8 mouse cellular contexts compared by ENCODE assay signal in genomic region chr6:116010541-116010940, GRCm38 (mm10). TPM values are rescaled to one million over a fixed set of nuclear protein-coding genes. Genes with fewer than 3 reads are reported as not detected.
DNase-seq lines count a peak whose midpoint lies in the region; ATAC-seq and TF ChIP-seq lines count a peak whose summit lies in the region.

No protein-coding gene starts in this region.

- no peak overlapping the region for H3K4me3 ChIP-seq in E14TG2a.4 (replicated peaks; ENCODE audit: low read length)
- no peak overlapping the region for H3K4me3 ChIP-seq in embryonic facial prominence, embryonic 11.5 days (ENCODE audit: low read depth, low read length)
- no peak overlapping the region for H3K4me3 ChIP-seq in lung, postnatal 0 days (ENCODE audit: low read depth, low read length)

- WGBS in embryonic facial prominence, embryonic 11.5 days, result 4% methylated on average over 6 of the region's 6 CpGs
- 1% methylated on average over 6 of the region's 6 CpGs for WGBS in lung, postnatal 0 days

- H3K4me1 ChIP-seq in E14TG2a.4 (replicated peaks; ENCODE audit: low read depth, low read length), result peaks cover 43% of the 10 kb centered on the region
- peaks cover 6% of the 10 kb centered on the region; the same call in 1 of the 2 replicates for H3K4me1 ChIP-seq in embryonic facial prominence, embryonic 11.5 days (ENCODE audit: control insufficient read depth, insufficient read depth, low read length)
- peaks cover 10% of the 10 kb centered on the region for H3K4me1 ChIP-seq in lung, postnatal 0 days (ENCODE audit: insufficient read depth, low read depth, low read length)

- H3K4me2 ChIP-seq in embryonic facial prominence, embryonic 11.5 days (ENCODE audit: low read depth, low read length), result no peak overlapping the region
- H3K4me2 ChIP-seq in lung, postnatal 0 days (replicated peaks; ENCODE audit: low read depth, low read length), result no peak overlapping the region

- TF ChIP-seq CTCF in E14TG2a.4 (conservative IDR thresholded peaks at IDR 0.05; ENCODE audit: low read length), result peak; percentile 89
- TF ChIP-seq CTCF in lung, postnatal 0 days (IDR thresholded peaks at IDR 0.05), result peak; percentile 98

- H3K27ac ChIP-seq in embryonic facial prominence, embryonic 11.5 days (replicated peaks; ENCODE audit: low read depth, low read length), result no peak overlapping the region
- no peak overlapping the region for H3K27ac ChIP-seq in lung, postnatal 0 days (ENCODE audit: low read length)

- H3K9me3 ChIP-seq in E14TG2a.4 (ENCODE audit: low read length), result no peaks in the 10 kb centered on the region
- H3K9me3 ChIP-seq in embryonic facial prominence, embryonic 11.5 days (replicated peaks; ENCODE audit: control insufficient read depth, low read length), result no peaks in the 10 kb centered on the region
- H3K9me3 ChIP-seq in lung, postnatal 0 days (ENCODE audit: low read length), result no peaks in the 10 kb centered on the region

- TF ChIP-seq EP300 in lung, postnatal 0 days (IDR thresholded peaks at IDR 0.05), result no peak

- no peaks in the 10 kb centered on the region for H3K36me3 ChIP-seq in E14TG2a.4 (ENCODE audit: insufficient read depth, low read length)
- no peaks in the 10 kb centered on the region for H3K36me3 ChIP-seq in embryonic facial prominence, embryonic 11.5 days (replicated peaks; ENCODE audit: control insufficient read depth, insufficient read depth, low read depth, low read length)
- H3K36me3 ChIP-seq in lung, postnatal 0 days (ENCODE audit: insufficient read depth, low read length), result no peaks in the 10 kb centered on the region

- no peak overlapping the region for H3K9ac ChIP-seq in embryonic facial prominence, embryonic 11.5 days (replicated peaks; ENCODE audit: low read length)
- H3K9ac ChIP-seq in lung, postnatal 0 days (replicated peaks; ENCODE audit: low read depth), result no peak overlapping the region

- H3K27me3 ChIP-seq in E14TG2a.4 (ENCODE audit: insufficient read depth, low read length), result peaks cover 21% of the 10 kb centered on the region
- H3K27me3 ChIP-seq in embryonic facial prominence, embryonic 11.5 days (ENCODE audit: control insufficient read depth, insufficient read depth, low read length), result no peaks in the 10 kb centered on the region
- no peaks in the 10 kb centered on the region for H3K27me3 ChIP-seq in lung, postnatal 0 days (replicated peaks; ENCODE audit: insufficient read depth, low read length)

- intact Hi-C loops in heart, postnatal 10 days (cut with DNase I), result loop anchor here (1.0 to 5.0 kb wide), 3 partner anchors 118 to 182 kb away; partner anchors contain the start of gene Tmcc1

- DNase-seq in adrenal gland, postnatal 36 days, result peak; percentile 82 to 85
- DNase-seq in embryonic facial prominence, embryonic 11.5 days (ENCODE audit: low spot score), result peak; percentile 83
- DNase-seq in heart, postnatal 10 days, result peak; percentile 89 to 94
- DNase-seq in layer of hippocampus, adult 8-10 months (ENCODE audit: low spot score in 2 of 2), result peak; percentile 74 to 94
- peak; percentile 85 for DNase-seq in lung, postnatal 0 days (ENCODE audit: low spot score)
- peak; percentile 87 for DNase-seq in ovary, postnatal 14 days (ENCODE audit: low spot score)
- peak; percentile 75 for DNase-seq in urinary bladder, adult 2 months (ENCODE audit: low spot score)

- ATAC-seq in embryonic facial prominence, embryonic 11.5 days (replicated peaks; ENCODE audit: insufficient number of reproducible peaks, low FRiP score, low TSS enrichment, low read depth), result no peak
- ATAC-seq in lung, postnatal 0 days, result no peak

RNA-seq across cellular contexts. Expression of gene Plxnd1, which starts 15.7 kb away (rescaled TPM):
- 100 to 1,000 TPM; 140 to 167 TPM for total RNA-seq in adrenal gland, postnatal 36 days (2021)
- polyA plus RNA-seq in embryonic facial prominence, embryonic 11.5 days (2014; fragmentation: Nextera tagmentation; extraction: Ambion mirVana), result 19.1 and 20.3 TPM in 2 replicates
- 100 to 1,000 TPM; 179 to 224 TPM for total RNA-seq in heart, postnatal 10 days (2021)
- 10 to 100 TPM; 17.9 to 35.6 (median 31.1) TPM for total RNA-seq in layer of hippocampus, adult 8-10 months (2022)
- 26.9 and 33.4 TPM in 2 replicates for polyA plus RNA-seq in lung, postnatal 0 days (2015; fragmentation: Nextera tagmentation; extraction: Ambion mirVana)
- 35.8 and 45.2 TPM in 2 replicates for polyA plus RNA-seq in urinary bladder, adult 2 months (2012; rRNA removed)
